In genomic region chr2:150669454-150670045, GRCm38 (mm10) we compare ENCODE assay signal across 14 mouse cellular contexts. TPM values are rescaled to one million over a fixed set of nuclear protein-coding genes. Genes with fewer than 3 reads are reported as not detected.
DNase-seq lines count a peak whose midpoint lies in the region; ATAC-seq and TF ChIP-seq lines count a peak whose summit lies in the region.
"Had no signal": no experiment of that assay in that cellular context is flagged by ENCODE, and none has a peak within 500 bp of the region (broad histone marks: within the 10 kb centered on the region; RNA-seq: fewer than 3 reads in every experiment).

No protein-coding gene starts in this region.

- no peak for TF ChIP-seq CTCF in intestine, postnatal 0 days (IDR thresholded peaks at IDR 0.05; ENCODE audit: low read depth)

- no peaks in the 10 kb centered on the region for H3K9me3 ChIP-seq in intestine, postnatal 0 days (ENCODE audit: control insufficient read depth)
- H3K9me3 ChIP-seq in intestine, embryonic 15.5 days, result no peaks in the 10 kb centered on the region
- no peaks in the 10 kb centered on the region for H3K9me3 ChIP-seq in embryonic facial prominence, embryonic 10.5 days
- H3K9me3 ChIP-seq: lung, embryonic 15.5 days had no signal

- no peak overlapping the region for H3K4me2 ChIP-seq in intestine, postnatal 0 days (replicated peaks; ENCODE audit: low read depth)
- H3K4me2 ChIP-seq in intestine, embryonic 15.5 days (replicated peaks), result no peak overlapping the region

- no peak overlapping the region for H3K4me3 ChIP-seq in intestine, postnatal 0 days (ENCODE audit: low read depth, low read length)
- H3K4me3 ChIP-seq in intestine, embryonic 15.5 days (replicated peaks), result no peak overlapping the region
- H3K4me3 ChIP-seq in macrophage (ENCODE audit: inconsistent target), result no peak overlapping the region
- H3K4me3 ChIP-seq in embryonic facial prominence, embryonic 10.5 days, result no peak overlapping the region
- H3K4me3 ChIP-seq: layer of hippocampus, adult 2 months had no signal

- WGBS in intestine, postnatal 0 days, result 45% methylated on average over 2 of the region's 2 CpGs
- WGBS in intestine, embryonic 15.5 days, result 65% methylated on average over 2 of the region's 2 CpGs
- WGBS in macrophage (ENCODE audit: missing documents), result 18% methylated on average over 2 of the region's 2 CpGs
- WGBS in embryonic facial prominence, embryonic 10.5 days, result 70% methylated on average over 2 of the region's 2 CpGs

- peaks cover 22% of the 10 kb centered on the region; the same call in 1 of the 2 replicates for H3K79me2 ChIP-seq in macrophage (ENCODE audit: inconsistent target)

- peak overlapping the region; percentile 92; the same call in 1 of the 2 replicates for H3K27ac ChIP-seq in intestine, postnatal 0 days (ENCODE audit: low read depth, low read length)
- no peak overlapping the region for H3K27ac ChIP-seq in intestine, embryonic 15.5 days
- H3K27ac ChIP-seq in macrophage, result peak overlapping the region; percentile 71
- H3K27ac ChIP-seq in embryonic facial prominence, embryonic 10.5 days (replicated peaks), result no peak overlapping the region
- H3K27ac ChIP-seq: layer of hippocampus, adult 2 months had no signal

- peak; percentile 14 for DNase-seq in urinary bladder, postnatal 14 days (ENCODE audit: low spot score)
- no peak for DNase-seq in urinary bladder, postnatal 36 days (ENCODE audit: low spot score in 2 of 2)
- DNase-seq in embryo, embryonic 10 days (ENCODE audit: low spot score), result no peak
- no peak for DNase-seq in frontal cortex, postnatal 14 days (ENCODE audit: low spot score in 2 of 2)
- DNase-seq in embryonic facial prominence, embryonic 10.5 days (ENCODE audit: low spot score), result no peak
- DNase-seq: forebrain, postnatal 0 days had no signal

- H3K36me3 ChIP-seq in intestine, postnatal 0 days (ENCODE audit: control insufficient read depth, insufficient read depth), result no peaks in the 10 kb centered on the region
- no peaks in the 10 kb centered on the region for H3K36me3 ChIP-seq in intestine, embryonic 15.5 days
- no peaks in the 10 kb centered on the region for H3K36me3 ChIP-seq in macrophage (ENCODE audit: inconsistent target)
- no peaks in the 10 kb centered on the region for H3K36me3 ChIP-seq in embryonic facial prominence, embryonic 10.5 days (replicated peaks)
- H3K36me3 ChIP-seq: lung, embryonic 15.5 days had no signal

- peaks cover 15% of the 10 kb centered on the region; the same call in 1 of the 2 replicates for H3K4me1 ChIP-seq in intestine, postnatal 0 days (replicated peaks; ENCODE audit: control insufficient read depth, insufficient read depth, low read length)
- peaks cover 14% of the 10 kb centered on the region for H3K4me1 ChIP-seq in intestine, embryonic 15.5 days (replicated peaks)
- H3K4me1 ChIP-seq in embryonic facial prominence, embryonic 10.5 days, result peaks cover 28% of the 10 kb centered on the region

- H3K27me3 ChIP-seq in intestine, postnatal 0 days (replicated peaks; ENCODE audit: control insufficient read depth, insufficient read depth, low read length), result no peaks in the 10 kb centered on the region
- no peaks in the 10 kb centered on the region for H3K27me3 ChIP-seq in intestine, embryonic 15.5 days (replicated peaks)
- peaks cover 61% of the 10 kb centered on the region for H3K27me3 ChIP-seq in embryonic facial prominence, embryonic 10.5 days (replicated peaks; ENCODE audit: low read depth, poor library complexity, severe bottlenecking)

- no peak overlapping the region for H3K9ac ChIP-seq in intestine, postnatal 0 days (ENCODE audit: low read depth, low read length)
- no peak overlapping the region for H3K9ac ChIP-seq in intestine, embryonic 15.5 days
- H3K9ac ChIP-seq: forebrain, postnatal 0 days; lung, embryonic 15.5 days had no signal

- 0 out of 2 replicates have a peak, but pooled peaks have one; percentile 24 for ATAC-seq in intestine, postnatal 0 days
- no peak for ATAC-seq in intestine, embryonic 15.5 days
- ATAC-seq: forebrain, postnatal 0 days had no signal

RNA-seq across cellular contexts. Expression of gene Acss1, which starts 1.2 kb away (rescaled TPM):
- 36.5 and 44.3 TPM in 2 replicates for polyA plus RNA-seq in intestine, postnatal 0 days (2015; fragmentation: Nextera tagmentation; extraction: Ambion mirVana)
- polyA plus RNA-seq in intestine, embryonic 15.5 days (2015; fragmentation: Nextera tagmentation; extraction: Ambion mirVana), result 20.4 and 24.6 TPM in 2 replicates
- 10 to 100 TPM in 24 of 26 experiments, 1 to 10 TPM in 2; 5.4 to 77.7 (median 35.0) TPM for total RNA-seq in macrophage (2018; cell fraction: chromatin; rRNA removed)
- total RNA-seq in macrophage (2018; cell fraction: cytosol; rRNA removed), result 10 to 100 TPM; 12.7 to 34.3 (median 23.3) TPM
- 10 to 100 TPM; 14.2 to 55.6 (median 31.4) TPM for total RNA-seq in macrophage (2018; cell fraction: nucleus; rRNA removed)
- polyA plus RNA-seq in macrophage (2018), result 18.0 to 26.5 TPM (median 21.7 TPM) in 3 replicates
- 7.8 and 9.3 TPM in 2 replicates for polyA plus RNA-seq in embryonic facial prominence, embryonic 10.5 days (2016; fragmentation: Nextera tagmentation; extraction: Ambion mirVana)

RNA-seq across cellular contexts. Expression of gene Vsx1, which starts 19.6 kb away (rescaled TPM):
- polyA plus RNA-seq in intestine, postnatal 0 days (2015; fragmentation: Nextera tagmentation; extraction: Ambion mirVana), result not detected in 2 replicates
- polyA plus RNA-seq in intestine, embryonic 15.5 days (2015; fragmentation: Nextera tagmentation; extraction: Ambion mirVana), result not detected in 2 replicates
- total RNA-seq in macrophage (2018; cell fraction: chromatin; rRNA removed), result not detected
- total RNA-seq in macrophage (2018; cell fraction: cytosol; rRNA removed), result not detected
- total RNA-seq in macrophage (2018; cell fraction: nucleus; rRNA removed), result not detected
- polyA plus RNA-seq in macrophage (2018), result not detected in 3 replicates
- 0.04 and 0.23 TPM in 2 replicates for polyA plus RNA-seq in embryonic facial prominence, embryonic 10.5 days (2016; fragmentation: Nextera tagmentation; extraction: Ambion mirVana)
- total RNA-seq: adrenal gland, postnatal 4 days; forebrain, postnatal 0 days; hematopoietic stem cell, adult 5-6 weeks had no signal
- polyA plus RNA-seq: lung, embryonic 15.5 days; stomach, embryonic 14.5 days had no signal

Comparison
In these comparisons a context has a peak if more than half of its experiments do, and no peak if none do; other contexts are left out.
1. H3K27ac ChIP-seq: peak in intestine, postnatal 0 days (single experiment) and macrophage (single experiment); none in intestine, embryonic 15.5 days (single experiment) and embryonic facial prominence, embryonic 10.5 days (single experiment).